Mouse (Mus musculus) CD8-positive naive resting alpha-beta T cell, adult 2 months (primary cell): ENCODE results near the gene Hmgb3.

Experiments
- DNase-seq, 2 experiments: peaks; one replicate each; pipeline ENCODE4 v3.0.0; 2022; ENCODE audit warnings: low read depth in 2 of 2, low spot score in 2 of 2

Gene Hmgb3

DNA sequence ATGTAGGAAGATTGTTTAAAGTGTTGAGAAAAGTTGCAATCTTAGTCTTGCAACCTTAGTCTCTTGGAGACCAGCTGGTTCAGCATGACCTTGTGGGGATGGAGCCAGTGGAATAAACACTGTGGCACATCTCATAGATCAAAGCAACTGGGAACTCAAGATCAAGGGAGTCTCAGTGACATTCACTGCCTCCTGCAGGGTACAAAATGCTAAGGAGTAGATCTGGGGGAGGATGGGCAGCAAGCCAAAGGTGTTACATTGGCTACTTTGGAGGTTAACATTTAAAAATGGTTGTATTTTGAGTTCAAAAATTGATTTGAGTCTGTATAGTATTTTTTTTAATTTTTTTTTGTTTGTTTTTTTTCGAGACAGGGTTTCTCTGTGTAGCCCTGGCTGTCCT is 33.5 kb downstream of the Hmgb3 start:
- no peak for DNase-seq

DNA sequence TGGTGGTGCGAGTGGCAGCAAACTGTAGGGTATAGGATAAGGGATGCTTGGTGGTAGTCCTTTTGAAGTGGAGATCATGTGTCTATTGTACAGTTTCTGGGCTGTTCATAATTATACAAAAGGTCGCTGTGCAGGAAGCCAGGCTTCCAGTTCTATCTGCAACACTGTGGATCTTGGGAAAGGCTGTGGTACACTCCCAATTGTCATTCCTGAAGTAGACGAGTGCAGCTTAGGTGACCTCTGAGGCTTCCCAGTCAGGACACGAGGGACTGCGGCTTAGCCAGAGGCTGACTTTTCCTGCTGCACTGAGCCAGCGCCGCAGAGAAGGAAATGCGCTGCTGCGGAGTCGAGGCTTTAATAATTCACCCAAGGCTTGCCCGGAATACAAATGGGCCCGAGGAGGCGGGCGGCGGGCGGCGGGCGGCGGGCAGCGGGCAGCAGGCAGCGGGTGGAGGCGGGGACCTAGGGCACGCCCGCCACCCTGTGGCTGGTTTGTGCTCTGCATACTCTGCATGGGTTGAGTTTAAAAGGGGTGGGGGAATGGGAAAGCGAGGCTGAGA is 45.4 kb downstream of the Hmgb3 start:
- peak; percentile 12 to 13 for DNase-seq
